Mouse (Mus musculus): Measurements from ENCODE around the gene Ttll4. TPM values are rescaled to one million over a fixed set of nuclear protein-coding genes. Genes with fewer than 3 reads are reported as not detected.
A peak's percentile ranks its signal among the peaks of the same experiment; 100 is the strongest.

Gene Ttll4
- polyA plus RNA-seq, 1 experiment from 2014 or later, result 19.1 TPM

- 93% methylated on average over 12 of the region's 12 CpGs for WGBS
- Histone ChIP-seq H3K27me3 (no peaks in the 10 kb centered on the region), H3K4me3 (no peak overlapping the region), H3K27ac (no peak overlapping the region), H3K36me3 (no peaks in the 10 kb centered on the region), H3K4me2 (replicated peaks) (no peak overlapping the region), H3K9me3 (no peaks in the 10 kb centered on the region), H3K4me1 (no peaks in the 10 kb centered on the region), H3K9ac (no peak overlapping the region)
- no peak for ATAC-seq (ENCODE audit: low FRiP score, low read depth)
Observed at GRCm38 (mm10) chr1:74736977-74737376, 75.4 kb downstream of the Ttll4 start.

- Histone ChIP-seq H3K9ac (no peak overlapping the region), H3K27ac (no peak overlapping the region), H3K4me3 (no peak overlapping the region), H3K27me3 (no peaks in the 10 kb centered on the region), H3K4me1 (no peaks in the 10 kb centered on the region), H3K9me3 (no peaks in the 10 kb centered on the region), H3K4me2 (replicated peaks) (no peak overlapping the region), H3K36me3 (no peaks in the 10 kb centered on the region)
- 84% methylated on average over 7 of the region's 7 CpGs for WGBS
- no peak for ATAC-seq (ENCODE audit: low FRiP score, low read depth)
Observed at GRCm38 (mm10) chr1:74737500-74737899, 76.0 kb downstream of the Ttll4 start.

- H3K9me3 ChIP-seq, result no peaks in the 10 kb centered on the region
- H3K9ac ChIP-seq, result no peak overlapping the region
- H3K4me2 ChIP-seq (replicated peaks), result no peak overlapping the region
- H3K27ac ChIP-seq, result no peak overlapping the region
- ATAC-seq (ENCODE audit: low FRiP score, low read depth), result no peak
- H3K4me3 ChIP-seq, result no peak overlapping the region
- H3K27me3 ChIP-seq, result no peaks in the 10 kb centered on the region
- H3K4me1 ChIP-seq, result no peaks in the 10 kb centered on the region
- no peaks in the 10 kb centered on the region for H3K36me3 ChIP-seq
- WGBS, result 68% methylated on average over 7 of the region's 7 CpGs
Observed at GRCm38 (mm10) chr1:74740846-74741245, 79.3 kb downstream of the Ttll4 start.

GRCm38 (mm10) chr1:74747335-74747734 lies 85.8 kb downstream of the Ttll4 start:
- 72% methylated on average over 5 of the region's 5 CpGs for WGBS
- Histone ChIP-seq H3K4me3 (no peak overlapping the region), H3K4me1 (peaks cover 7% of the 10 kb centered on the region; the same call in 1 of the 2 replicates), H3K27me3 (peaks cover 29% of the 10 kb centered on the region), H3K9ac (no peak overlapping the region), H3K36me3 (no peaks in the 10 kb centered on the region), H3K4me2 (replicated peaks) (no peak overlapping the region), H3K9me3 (no peaks in the 10 kb centered on the region), H3K27ac (no peak overlapping the region)
- no peak for ATAC-seq (ENCODE audit: low FRiP score, low read depth)

- Histone ChIP-seq H3K36me3 (no peaks in the 10 kb centered on the region), H3K4me1 (peaks cover 7% of the 10 kb centered on the region; the same call in 1 of the 2 replicates), H3K4me2 (replicated peaks) (peak within 1 kb of the TSS; percentile 59), H3K27me3 (peaks cover 29% of the 10 kb centered on the region), H3K9ac (peak within 1 kb of the TSS; percentile 8; the same call in 1 of the 2 replicates), H3K27ac (no peak within 1 kb of the TSS), H3K4me3 (peak within 1 kb of the TSS; percentile 31), H3K9me3 (no peaks in the 10 kb centered on the region)
- 9% methylated on average over 30 of the region's 30 CpGs for WGBS
- peak; percentile 71 for ATAC-seq (ENCODE audit: low FRiP score, low read depth)
Observed at GRCm38 (mm10) chr1:74748643-74749271, 87.2 kb downstream of the Ttll4 start, which contains the start of gene Prkag3. Gene Prkag3 (minus strand): TSS chr1:74749221.

GRCm38 (mm10) chr1:74749301-74749700 lies 87.8 kb downstream of the Ttll4 start:
- Histone ChIP-seq H3K9ac (no peak overlapping the region), H3K4me2 (replicated peaks) (peak overlapping the region; percentile 59)

GRCm38 (mm10) chr1:74750683-74751082 lies 89.1 kb downstream of the Ttll4 start:
- no peak overlapping the region for H3K27ac ChIP-seq
- H3K4me3 ChIP-seq, result no peak overlapping the region
- no peak overlapping the region for H3K4me2 ChIP-seq (replicated peaks)
- peaks cover 7% of the 10 kb centered on the region; the same call in 1 of the 2 replicates for H3K4me1 ChIP-seq
- peaks cover 29% of the 10 kb centered on the region for H3K27me3 ChIP-seq
- ATAC-seq (ENCODE audit: low FRiP score, low read depth), result no peak
- H3K9ac ChIP-seq, result no peak overlapping the region
- 79% methylated on average over 4 of the region's 4 CpGs for WGBS
- no peaks in the 10 kb centered on the region for H3K9me3 ChIP-seq
- no peaks in the 10 kb centered on the region for H3K36me3 ChIP-seq

More at GRCm38 (mm10) chr1:74749301-74749700, 87.8 kb downstream of the Ttll4 start:
- Histone ChIP-seq H3K4me3 (no peak overlapping the region; the same call in 1 of the 2 replicates), H3K4me1 (peaks cover 7% of the 10 kb centered on the region; the same call in 1 of the 2 replicates), H3K9me3 (no peaks in the 10 kb centered on the region), H3K27me3 (peaks cover 29% of the 10 kb centered on the region), H3K27ac (no peak overlapping the region), H3K36me3 (no peaks in the 10 kb centered on the region)
- ATAC-seq (ENCODE audit: low FRiP score, low read depth), result peak; percentile 70; the same call in 1 of the 2 replicates
- WGBS, result 65% methylated on average over 7 of the region's 7 CpGs

GRCm38 (mm10) chr1:74752150-74752549 lies 90.6 kb downstream of the Ttll4 start:
- Histone ChIP-seq H3K9ac (no peak overlapping the region), H3K27me3 (peaks cover 27% of the 10 kb centered on the region), H3K4me1 (peaks cover 7% of the 10 kb centered on the region; the same call in 1 of the 2 replicates), H3K36me3 (no peaks in the 10 kb centered on the region), H3K4me2 (replicated peaks) (no peak overlapping the region), H3K27ac (no peak overlapping the region), H3K9me3 (no peaks in the 10 kb centered on the region), H3K4me3 (no peak overlapping the region)
- ATAC-seq (ENCODE audit: low FRiP score, low read depth), result no peak
- 83% methylated on average over 8 of the region's 8 CpGs for WGBS

- no peak for ATAC-seq (ENCODE audit: low FRiP score, low read depth)
- Histone ChIP-seq H3K36me3 (no peaks in the 10 kb centered on the region), H3K9me3 (no peaks in the 10 kb centered on the region), H3K4me2 (replicated peaks) (no peak overlapping the region), H3K27ac (no peak overlapping the region), H3K4me1 (peaks cover 7% of the 10 kb centered on the region; the same call in 1 of the 2 replicates), H3K4me3 (no peak overlapping the region), H3K27me3 (peaks cover 20% of the 10 kb centered on the region), H3K9ac (no peak overlapping the region)
- WGBS, result 93% methylated on average over 3 of the region's 3 CpGs
Observed at GRCm38 (mm10) chr1:74752833-74753232, 91.3 kb downstream of the Ttll4 start.

Other genes with a start within 250 kb of the Ttll4 start
- gene Cnot9, start 155.7 kb upstream of the Ttll4 start, polyA plus RNA-seq (2015; fragmentation: Nextera tagmentation; extraction: Ambion mirVana), result 69.4 and 70.5 TPM in 2 replicates
- 0.79 and 1.5 TPM in 2 replicates for gene Plcd4, start 118.9 kb upstream of the Ttll4 start, polyA plus RNA-seq (2015; fragmentation: Nextera tagmentation; extraction: Ambion mirVana)
- 37.2 and 40.3 TPM in 2 replicates for gene Usp37, start 117.5 kb upstream of the Ttll4 start, polyA plus RNA-seq (2015; fragmentation: Nextera tagmentation; extraction: Ambion mirVana)
- 8.1 TPM in 2 replicates for gene Zfp142, start 73.5 kb upstream of the Ttll4 start, polyA plus RNA-seq (2015; fragmentation: Nextera tagmentation; extraction: Ambion mirVana)
- 16.5 and 16.6 TPM in 2 replicates for gene Bcs1l, start 73.5 kb upstream of the Ttll4 start, polyA plus RNA-seq (2015; fragmentation: Nextera tagmentation; extraction: Ambion mirVana)
- gene Rnf25, start 60.3 kb upstream of the Ttll4 start, polyA plus RNA-seq (2015; fragmentation: Nextera tagmentation; extraction: Ambion mirVana), result 41.6 and 45.9 TPM in 2 replicates
- gene Stk36, start 60.3 kb upstream of the Ttll4 start, polyA plus RNA-seq (2015; fragmentation: Nextera tagmentation; extraction: Ambion mirVana), result 9.6 and 10.9 TPM in 2 replicates
- 12.7 and 14.1 TPM in 2 replicates for gene Cyp27a1, start 51.8 kb downstream of the Ttll4 start, polyA plus RNA-seq (2015; fragmentation: Nextera tagmentation; extraction: Ambion mirVana)
- 1.9 and 2.1 TPM in 2 replicates for gene Prkag3, start 87.5 kb downstream of the Ttll4 start, polyA plus RNA-seq (2015; fragmentation: Nextera tagmentation; extraction: Ambion mirVana)
- 39.7 and 51.8 TPM in 2 replicates for gene Wnt6, start 110.1 kb downstream of the Ttll4 start, polyA plus RNA-seq (2015; fragmentation: Nextera tagmentation; extraction: Ambion mirVana)
- gene Wnt10a, start 129.8 kb downstream of the Ttll4 start, polyA plus RNA-seq (2015; fragmentation: Nextera tagmentation; extraction: Ambion mirVana), result 3.9 and 4.5 TPM in 2 replicates
- gene Cdk5r2, start 193.2 kb downstream of the Ttll4 start, polyA plus RNA-seq (2015; fragmentation: Nextera tagmentation; extraction: Ambion mirVana), result 0.11 TPM in 1 of 2 replicates, not detected in the other
- 0.11 TPM in 1 of 2 replicates, not detected in the other for gene Fev, start 223.7 kb downstream of the Ttll4 start, polyA plus RNA-seq (2015; fragmentation: Nextera tagmentation; extraction: Ambion mirVana)
- gene Cryba2, start 231.4 kb downstream of the Ttll4 start, polyA plus RNA-seq (2015; fragmentation: Nextera tagmentation; extraction: Ambion mirVana), result not detected in 2 replicates